17 mouse cellular contexts compared by ENCODE assay signal in the genomic region with DNA sequence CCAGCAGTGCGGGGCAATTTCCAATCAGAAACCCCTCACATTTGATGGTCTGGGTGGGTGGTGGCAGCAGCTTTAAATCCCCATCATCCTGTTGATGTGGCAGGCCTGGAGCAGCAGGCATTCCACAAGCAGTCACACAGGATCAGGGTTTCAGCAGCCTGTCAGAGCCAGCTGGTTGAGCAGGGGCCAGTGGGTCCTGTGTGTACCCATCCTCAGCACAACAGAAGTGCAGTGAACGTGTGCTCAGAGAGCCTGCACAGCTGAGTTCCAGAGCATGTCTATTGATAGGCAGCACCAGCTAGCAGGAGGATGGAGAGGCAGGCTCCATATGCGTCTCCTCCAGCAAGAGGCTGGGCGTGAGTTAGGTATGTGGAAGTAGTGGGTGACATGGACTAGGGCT. TPM values are rescaled to one million over a fixed set of nuclear protein-coding genes. Genes with fewer than 3 reads are reported as not detected.
"Had no signal": no experiment of that assay in that cellular context is flagged by ENCODE, and none has a peak within 500 bp of the region (broad histone marks: within the 10 kb centered on the region; RNA-seq: fewer than 3 reads in every experiment).

No protein-coding gene starts in this region.

- H3K4me1 ChIP-seq: limb, embryonic 13.5 days had no signal

- H3K27me3 ChIP-seq: limb, embryonic 13.5 days had no signal

- H3K4me2 ChIP-seq: limb, embryonic 13.5 days; neural tube, embryonic 12.5 days had no signal

- H3K9ac ChIP-seq: limb, embryonic 13.5 days; liver, embryonic 14.5 days; neural tube, embryonic 12.5 days had no signal

- H3K9me3 ChIP-seq: limb, embryonic 13.5 days; neural tube, embryonic 12.5 days had no signal

- DNase-seq: kidney, adult 9 months; kidney, postnatal 36 days; left cerebral cortex, postnatal 4 days; lung, adult 18-20 months; lung, postnatal 36 days; retina, postnatal 1 day; right cerebral cortex, postnatal 4 days; spleen, adult 18-20 months; thymus, adult 18-20 months; thymus, postnatal 14 days had no signal

- H3K36me3 ChIP-seq: neural tube, embryonic 12.5 days had no signal

- H3K4me3 ChIP-seq: limb, embryonic 13.5 days; myocyte; neural tube, embryonic 12.5 days had no signal

- H3K27ac ChIP-seq: kidney, postnatal 0 days; limb, embryonic 13.5 days; liver, embryonic 14.5 days; neural tube, embryonic 12.5 days had no signal

RNA-seq across cellular contexts. Expression of a gene that starts 19.2 kb away (rescaled TPM):
- total RNA-seq: liver, adult 2 months; megakaryocyte, adult 5-6 weeks had no signal
- polyA plus RNA-seq: liver, adult 2 months; liver, embryonic 14.5 days; myocyte had no signal
